Mouse (Mus musculus) ES-E14 (cell line): ENCODE results near the gene Wdr62. TPM values are rescaled to one million over a fixed set of nuclear protein-coding genes. Genes with fewer than 3 reads are reported as not detected.

ENCODE experiments used
- DNase-seq: peaks from one replicate; pipeline ENCODE4 v3.0.0-alpha.2; 2013; ENCODE audit warnings: low read depth, low spot score
- H3K27ac ChIP-seq: 2 replicates; pipeline ENCODE4 v1.5.1; 2012; ENCODE audit warnings: low read depth, mild to moderate bottlenecking, low read length, moderate library complexity, mixed read lengths; ENCODE audit not compliant: poor library complexity, insufficient read depth, severe bottlenecking
- H3K36me3 ChIP-seq: 2 replicates; pipeline ENCODE4 v1.6.1; 2012; ENCODE audit warnings: mild to moderate bottlenecking, low read length, moderate library complexity, mixed read lengths; ENCODE audit not compliant: control insufficient read depth, poor library complexity, insufficient read depth, severe bottlenecking
- H3K4me1 ChIP-seq, 2 experiments: fragments of 150-350 bp in 1 of 2; sonication (generic) in 1 of 2; 2 replicates each; pipeline ENCODE4 v1.6.1; 2012; ENCODE audit warnings: low read length in 2 of 2, mild to moderate bottlenecking in 1 of 2, mixed read lengths in 1 of 2; ENCODE audit not compliant: control insufficient read depth in 2 of 2, insufficient read depth in 2 of 2, poor library complexity in 1 of 2
- H3K4me3 ChIP-seq, 2 experiments: fragments of 150-350 bp in 1 of 2; sonication (generic) in 1 of 2; 2 replicates each; pipeline ENCODE4 v1.5.1; 2012; ENCODE audit warnings: low read length in 2 of 2, low read depth in 1 of 2, mild to moderate bottlenecking in 1 of 2, mixed read lengths in 1 of 2; ENCODE audit not compliant: insufficient read depth in 1 of 2, poor library complexity in 1 of 2, severe bottlenecking in 1 of 2
- H3K9ac ChIP-seq: 2 replicates; pipeline ENCODE4 v1.6.1; 2012; ENCODE audit warnings: low read depth, mild to moderate bottlenecking, low read length, mixed read lengths; ENCODE audit not compliant: poor library complexity, insufficient read depth, severe bottlenecking
- H3K9me3 ChIP-seq: fragments of 150-350 bp; sonication (generic); 2 replicates; pipeline ENCODE4 v1.6.1; 2012; ENCODE audit warnings: low read depth, mild to moderate bottlenecking, low read length; ENCODE audit not compliant: control insufficient read depth, insufficient read depth
- CHD2 ChIP-seq: IDR thresholded peaks from 2 replicates; pipeline ENCODE4 v1.6.1; 2014; ENCODE audit warnings: mild to moderate bottlenecking, low read depth, low read length, inconsistent platforms
- HCFC1 ChIP-seq: IDR thresholded peaks from 2 replicates; pipeline ENCODE4 v1.6.1; 2012; ENCODE audit warnings: low read length, inconsistent platforms, borderline replicate concordance; ENCODE audit not compliant: insufficient read depth
- MAFK ChIP-seq: IDR thresholded peaks from 2 replicates; pipeline ENCODE4 v1.6.1; 2014; ENCODE audit warnings: mild to moderate bottlenecking, low read depth, low read length, inconsistent platforms; ENCODE audit not compliant: insufficient read depth
- ZC3H11A ChIP-seq: IDR thresholded peaks from 2 replicates; pipeline ENCODE4 v1.6.1; 2012; ENCODE audit warnings: low read depth, mild to moderate bottlenecking, inconsistent platforms, low read length, borderline replicate concordance
- ZNF384 ChIP-seq: IDR thresholded peaks from 2 replicates; pipeline ENCODE4 v1.6.1; 2012; ENCODE audit warnings: low read depth, low read length, inconsistent platforms
- in situ Hi-C, 2 experiments: fragments of 600-800 bp; cut with MboI; formaldehyde crosslinking; loops; one replicate each; pipeline ENCODE4 v1.15.1; 2025; ENCODE audit warnings: low sequenced_read_pairs in 2 of 2, inconsistent platforms in 1 of 2; ENCODE audit not compliant: unreplicated experiment in 2 of 2
- total RNA-seq: library from RNA; depleted of rRNA; stranded (reverse); fragments of 300-350 nt; gene quantifications from 2 replicates; pipeline ENCODE4 v1.2.3, GENCODE M21; 2012

Wdr62 gene
- total RNA-seq, 1 experiment: 21.6 TPM

DNA sequence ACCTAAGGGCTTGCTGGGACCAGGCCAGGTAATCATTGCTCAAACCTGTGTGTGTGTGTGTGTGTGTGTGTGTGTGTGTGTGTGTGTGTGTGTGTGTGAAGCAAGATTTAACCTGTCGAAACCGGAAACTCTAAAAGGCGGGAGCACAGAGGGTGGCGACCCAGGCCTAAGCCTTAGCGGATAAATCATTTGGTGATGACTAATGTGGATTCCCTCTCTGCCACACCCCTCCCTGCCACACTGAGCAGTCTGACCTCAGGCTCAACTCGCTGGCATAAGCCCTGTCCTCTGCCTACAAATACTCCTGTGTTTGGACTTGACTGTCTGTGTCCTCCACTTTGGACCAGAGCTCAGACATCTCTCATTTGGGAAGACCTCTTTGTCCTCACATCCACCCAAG is 84.0 kb downstream of the Wdr62 start:
- Histone ChIP-seq H3K36me3 (peaks cover 8% of the 10 kb centered on the region), H3K9me3 (no peaks in the 10 kb centered on the region), H3K27ac (peak overlapping the region; percentile 93), H3K4me1 (peaks cover 7 to 16% of the 10 kb centered on the region in 2 experiments; a peak in 3 of 4 replicates), H3K4me3 (0 out of 4 replicates have a peak overlapping the region, but pooled peaks of 1 of the 2 experiments have one; percentile 80), H3K9ac (peak overlapping the region; percentile 50; the same call in 1 of the 2 replicates)
- no peak for DNase-seq
- in situ Hi-C loops: no loop called here
- TF ChIP-seq CHD2: no peak
- no peak for TF ChIP-seq HCFC1
- TF ChIP-seq MAFK: no peak
- no peak for TF ChIP-seq ZNF384

GRCm38 (mm10) chr7:30195461-30195860 is 84.8 kb downstream of the Wdr62 start:
- in situ Hi-C loops: no loop called here
- H3K27ac ChIP-seq: peak overlapping the region; percentile 48; the same call in 1 of the 2 replicates
- H3K9me3 ChIP-seq: no peaks in the 10 kb centered on the region
- H3K36me3 ChIP-seq: peaks cover 10% of the 10 kb centered on the region
- peak overlapping the region; percentile 80 to 86 for H3K4me3 ChIP-seq
- peaks cover 7 to 16% of the 10 kb centered on the region in 2 experiments; a peak in 3 of 4 replicates for H3K4me1 ChIP-seq
- DNase-seq: no peak
- TF ChIP-seq ZC3H11A (no peak), HCFC1 (no peak), ZNF384 (no peak), CHD2 (no peak), MAFK (no peak)
- peak overlapping the region; percentile 50; the same call in 1 of the 2 replicates for H3K9ac ChIP-seq

- in situ Hi-C loops: no loop called here
- peak overlapping the region; percentile 89 for H3K27ac ChIP-seq
- peak; percentile 92 for DNase-seq
Measured at GRCm38 (mm10) chr7:30194884-30195283, 85.3 kb downstream of the Wdr62 start.

GRCm38 (mm10) chr7:30194101-30194831 is 86.0 kb downstream of the Wdr62 start:
- in situ Hi-C loops: no loop called here

More at GRCm38 (mm10) chr7:30194884-30195283, 85.3 kb downstream of the Wdr62 start:
- 0 out of 2 replicates have a peak, but pooled peaks have one; percentile 54 for TF ChIP-seq HCFC1
- TF ChIP-seq CHD2: no peak
- no peak for TF ChIP-seq ZC3H11A
- TF ChIP-seq MAFK: 0 out of 2 replicates have a peak, but pooled peaks have one; percentile 32
- TF ChIP-seq ZNF384: peak; percentile 69
- Histone ChIP-seq H3K9me3 (no peaks in the 10 kb centered on the region), H3K4me1 (peaks cover 7 to 12% of the 10 kb centered on the region in 2 experiments; a peak in 3 of 4 replicates), H3K4me3 (peak overlapping the region; percentile 80 to 86), H3K9ac (peak overlapping the region; percentile 78), H3K36me3 (peaks cover 15% of the 10 kb centered on the region)

More at GRCm38 (mm10) chr7:30194101-30194831, 86.0 kb downstream of the Wdr62 start:
- no peak for DNase-seq
- Histone ChIP-seq H3K4me3 (peak overlapping the region; percentile 80 to 86), H3K9ac (peak overlapping the region; percentile 78), H3K27ac (peak overlapping the region; percentile 89), H3K9me3 (no peaks in the 10 kb centered on the region), H3K36me3 (peaks cover 17% of the 10 kb centered on the region), H3K4me1 (peaks cover 7 to 12% of the 10 kb centered on the region in 2 experiments; a peak in 3 of 4 replicates)
- TF ChIP-seq ZNF384: peak; percentile 98
- TF ChIP-seq HCFC1: no peak
